Mouse (Mus musculus) heart, postnatal 0 days (tissue): ENCODE measurements around the gene Shc1.

Experiments
- CTCF ChIP-seq: IDR thresholded peaks from 2 replicates; pipeline ENCODE4 v1.5.1; 2016; ENCODE audit warnings: antibody characterized with exemption, control low read depth, low read depth
- EP300 ChIP-seq: IDR thresholded peaks from 2 replicates; pipeline ENCODE4 v1.6.1; 2016; ENCODE audit warnings: antibody characterized with exemption, low read depth

- no peak for TF ChIP-seq CTCF
- TF ChIP-seq EP300 = no peak
Observed at GRCm38 (mm10) chr3:89388134-89388881, 29.9 kb upstream of the Shc1 start.
